Mouse (Mus musculus): ENCODE data around the gene Adcy4.

DNA sequence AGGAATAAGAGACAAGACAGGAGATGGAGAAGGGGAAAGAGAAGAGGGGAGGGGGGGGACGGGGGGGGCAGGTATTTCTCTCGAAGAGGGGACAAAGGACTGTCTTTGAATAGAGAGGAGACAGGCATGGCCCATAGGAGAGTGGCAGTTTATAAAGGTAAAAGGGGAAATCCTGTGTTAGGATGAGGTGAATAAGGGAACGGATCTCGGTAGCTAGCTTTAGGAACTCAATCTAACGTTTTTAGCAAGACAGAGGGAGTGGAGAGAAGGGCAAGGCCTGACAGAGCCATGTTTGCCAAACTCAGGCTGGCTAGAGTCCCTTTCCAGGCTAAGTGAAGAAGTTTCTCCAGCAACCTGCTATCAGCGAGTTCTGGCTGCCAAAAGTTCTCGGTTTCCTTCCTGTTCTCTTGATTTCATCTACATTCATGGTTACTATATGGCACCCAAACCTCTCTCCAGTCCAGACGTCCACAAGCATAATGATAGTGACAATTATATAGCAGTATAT is 61.4 kb downstream of the Adcy4 start:
- TF ChIP-seq CTCF (IDR thresholded peaks at IDR 0.05; ENCODE audit: borderline replicate concordance, insufficient read depth, low read length) (no peak), POLR2A (IDR thresholded peaks at IDR 0.05; ENCODE audit: low read depth, low read length) (no peak)
